Comparison of ENCODE assay signal across 8 mouse cellular contexts in the genomic region with DNA sequence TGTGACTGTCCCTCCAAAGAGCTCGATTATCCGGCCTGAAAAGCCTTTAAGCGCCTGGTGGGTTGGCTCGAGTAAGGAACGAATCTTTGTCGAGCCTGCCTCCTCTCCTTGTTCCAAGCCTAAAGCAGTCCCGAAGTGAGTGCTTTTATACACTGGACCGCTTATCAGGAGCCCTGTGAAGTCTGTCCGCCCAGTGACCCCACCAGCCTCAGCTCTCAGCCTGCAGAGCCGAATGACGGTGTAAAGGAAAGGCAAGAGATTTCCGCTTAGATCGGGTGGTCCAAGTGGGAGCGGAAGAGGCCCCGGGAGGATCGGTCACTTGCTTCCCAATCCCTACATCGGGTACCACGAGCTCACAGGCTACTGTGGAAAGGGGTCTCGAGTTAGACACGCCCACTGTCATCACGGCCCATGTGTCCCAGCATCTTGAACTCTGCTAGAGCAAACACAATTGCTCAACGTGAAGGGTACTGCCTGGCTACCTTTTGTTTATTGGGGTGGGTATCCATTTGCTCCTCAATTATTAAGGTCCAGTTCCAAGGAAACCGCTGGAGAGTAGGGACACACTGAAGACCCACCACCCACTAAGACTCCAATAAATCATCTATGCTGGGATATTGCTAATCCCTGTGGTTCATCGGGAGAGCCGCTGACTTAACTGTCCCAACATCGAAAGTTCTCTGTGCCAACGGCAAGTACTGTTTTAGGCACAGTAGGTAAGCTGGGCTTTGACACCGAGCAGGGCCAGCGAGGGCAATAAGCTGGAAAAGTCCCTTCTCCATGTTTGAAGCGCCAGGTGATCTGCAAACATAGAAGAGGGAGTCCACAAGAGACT. TPM values are rescaled to one million over a fixed set of nuclear protein-coding genes. Genes with fewer than 3 reads are reported as not detected.
DNase-seq lines count a peak whose midpoint lies in the region; ATAC-seq and TF ChIP-seq lines count a peak whose summit lies in the region.

No protein-coding gene starts in this region.

- WGBS in embryonic facial prominence, embryonic 14.5 days = 17% methylated on average over 30 of the region's 30 CpGs
- WGBS in hindbrain, embryonic 16.5 days = 17% methylated on average over 30 of the region's 30 CpGs
- 18% methylated on average over 30 of the region's 30 CpGs for WGBS in liver, embryonic 14.5 days (ENCODE audit: insufficient replicate concordance)

- H3K4me2 ChIP-seq in embryonic facial prominence, embryonic 14.5 days (ENCODE audit: low read depth, low read length) = peak overlapping the region; percentile 84
- H3K4me2 ChIP-seq in hindbrain, embryonic 16.5 days (ENCODE audit: low read length) = peak overlapping the region; percentile 89
- peak overlapping the region; percentile 76 for H3K4me2 ChIP-seq in liver, embryonic 14.5 days (ENCODE audit: low read depth)

- H3K4me1 ChIP-seq in embryonic facial prominence, embryonic 14.5 days (ENCODE audit: control insufficient read depth, insufficient read depth, low read length) = peaks cover 30% of the 10 kb centered on the region
- peaks cover 42% of the 10 kb centered on the region for H3K4me1 ChIP-seq in hindbrain, embryonic 16.5 days (ENCODE audit: control insufficient read depth, insufficient read depth, low read depth, low read length)
- peaks cover 3 to 20% of the 10 kb centered on the region in 2 experiments; a peak in 2 of 4 replicates for H3K4me1 ChIP-seq in liver, embryonic 14.5 days (replicated peaks; ENCODE audit: control insufficient read depth in 2 of 2, insufficient read depth in 2 of 2, low read length in 1 of 2)

- TF ChIP-seq CTCF in liver, embryonic 14.5 days (IDR thresholded peaks at IDR 0.05; ENCODE audit: low read depth) = no peak

- H3K27ac ChIP-seq in embryonic facial prominence, embryonic 14.5 days (replicated peaks; ENCODE audit: low read depth, low read length) = peak overlapping the region; percentile 98
- H3K27ac ChIP-seq in hindbrain, embryonic 16.5 days (ENCODE audit: low read depth, low read length) = peak overlapping the region; percentile 97
- H3K27ac ChIP-seq in liver, embryonic 14.5 days = no peak overlapping the region

- H3K36me3 ChIP-seq in embryonic facial prominence, embryonic 14.5 days (ENCODE audit: control insufficient read depth, insufficient read depth, low read length) = peaks cover 13% of the 10 kb centered on the region
- no peaks in the 10 kb centered on the region for H3K36me3 ChIP-seq in hindbrain, embryonic 16.5 days (ENCODE audit: control insufficient read depth, insufficient read depth, low read length)
- H3K36me3 ChIP-seq in liver, embryonic 14.5 days (replicated peaks; ENCODE audit: control insufficient read depth, insufficient read depth, low read depth) = no peaks in the 10 kb centered on the region

- peak overlapping the region; percentile 94 for H3K9ac ChIP-seq in embryonic facial prominence, embryonic 14.5 days (ENCODE audit: low read depth, low read length)
- H3K9ac ChIP-seq in hindbrain, embryonic 16.5 days (ENCODE audit: low read depth, low read length) = peak overlapping the region; percentile 92
- no peak overlapping the region for H3K9ac ChIP-seq in liver, embryonic 14.5 days (replicated peaks)

- peak overlapping the region; percentile 89 for H3K4me3 ChIP-seq in embryonic facial prominence, embryonic 14.5 days (ENCODE audit: low read depth, low read length)
- peak overlapping the region; percentile 86 for H3K4me3 ChIP-seq in hindbrain, embryonic 16.5 days (ENCODE audit: low read length)
- peak overlapping the region; percentile 49 to 57 for H3K4me3 ChIP-seq in liver, embryonic 14.5 days (ENCODE audit: insufficient read depth in 1 of 2, low read depth in 2 of 2, low read length in 2 of 2)

- no peak for TF ChIP-seq EP300 in liver, embryonic 14.5 days (IDR thresholded peaks at IDR 0.05; ENCODE audit: low read depth)

- ATAC-seq in embryonic facial prominence, embryonic 14.5 days (ENCODE audit: low read depth) = no peak
- ATAC-seq in hindbrain, embryonic 16.5 days = no peak
- no peak for ATAC-seq in liver, embryonic 14.5 days (ENCODE audit: insufficient read depth)
- ATAC-seq in monocyte, adult 5-6 weeks (replicated peaks; ENCODE audit: insufficient number of reproducible peaks, low FRiP score, low TSS enrichment, poor library complexity, severe bottlenecking) = no peak

- DNase-seq in thymus, postnatal 0 days (ENCODE audit: low spot score) = peak; percentile 20
- no peak for DNase-seq in thymus, postnatal 10 days (ENCODE audit: low spot score in 2 of 2)
- DNase-seq in embryonic facial prominence, embryonic 14.5 days (ENCODE audit: low spot score) = peak; percentile 56
- no peak for DNase-seq in liver, embryonic 14.5 days (ENCODE audit: low read depth in 3 of 3, low spot score in 3 of 3)
- peak; percentile 56 for DNase-seq in retina, postnatal 1 day
- no peak for DNase-seq in spleen, adult 12 weeks (ENCODE audit: low spot score)

- H3K27me3 ChIP-seq in embryonic facial prominence, embryonic 14.5 days (replicated peaks; ENCODE audit: control insufficient read depth, insufficient read depth, low read length) = no peaks in the 10 kb centered on the region
- no peaks in the 10 kb centered on the region for H3K27me3 ChIP-seq in hindbrain, embryonic 16.5 days (replicated peaks; ENCODE audit: control insufficient read depth, insufficient read depth, low read length)
- H3K27me3 ChIP-seq in liver, embryonic 14.5 days (ENCODE audit: control insufficient read depth, insufficient read depth, low read length) = peaks cover 44% of the 10 kb centered on the region

- no peaks in the 10 kb centered on the region for H3K9me3 ChIP-seq in embryonic facial prominence, embryonic 14.5 days (ENCODE audit: control insufficient read depth, low read length)
- H3K9me3 ChIP-seq in hindbrain, embryonic 16.5 days (ENCODE audit: control insufficient read depth, low read length) = no peaks in the 10 kb centered on the region
- H3K9me3 ChIP-seq in liver, embryonic 14.5 days (ENCODE audit: control insufficient read depth, low read length) = no peaks in the 10 kb centered on the region

RNA-seq across cellular contexts. Expression of a gene that starts 0.7 kb away (rescaled TPM):
- 4.8 and 5.4 TPM in 2 replicates for polyA plus RNA-seq in thymus, postnatal 0 days (2015; fragmentation: Nextera tagmentation; extraction: Ambion mirVana)
- polyA plus RNA-seq in embryonic facial prominence, embryonic 14.5 days (2014; fragmentation: Nextera tagmentation; extraction: Ambion mirVana) = 12.7 and 13.2 TPM in 2 replicates
- polyA plus RNA-seq in hindbrain, embryonic 16.5 days (2015; fragmentation: Nextera tagmentation; extraction: Ambion mirVana) = 15.4 and 19.2 TPM in 2 replicates
- polyA plus RNA-seq in liver, embryonic 14.5 days (2012; rRNA removed) = 4.4 and 4.9 TPM in 2 replicates
- 1.5 and 1.8 TPM in 2 replicates for polyA plus RNA-seq in liver, embryonic 14.5 days (2014; fragmentation: Nextera tagmentation; extraction: Ambion mirVana)
- 0.85 to 4.5 TPM in 2 of 3 replicates, not detected in the other for total RNA-seq in monocyte, adult 5-6 weeks (2017)

RNA-seq across cellular contexts. Expression of a gene that starts 2.2 kb away (rescaled TPM):
- 711 and 747 TPM in 2 replicates for polyA plus RNA-seq in thymus, postnatal 0 days (2015; fragmentation: Nextera tagmentation; extraction: Ambion mirVana)
- polyA plus RNA-seq in embryonic facial prominence, embryonic 14.5 days (2014; fragmentation: Nextera tagmentation; extraction: Ambion mirVana) = 474 and 478 TPM in 2 replicates
- polyA plus RNA-seq in hindbrain, embryonic 16.5 days (2015; fragmentation: Nextera tagmentation; extraction: Ambion mirVana) = 422 and 438 TPM in 2 replicates
- polyA plus RNA-seq in liver, embryonic 14.5 days (2012; rRNA removed) = 197 and 261 TPM in 2 replicates
- 318 and 330 TPM in 2 replicates for polyA plus RNA-seq in liver, embryonic 14.5 days (2014; fragmentation: Nextera tagmentation; extraction: Ambion mirVana)
- total RNA-seq in monocyte, adult 5-6 weeks (2017) = 137 to 160 TPM (median 146 TPM) in 3 replicates

RNA-seq across cellular contexts. Expression of a gene that starts 15.3 kb away (rescaled TPM):
- 35.0 and 40.4 TPM in 2 replicates for polyA plus RNA-seq in thymus, postnatal 0 days (2015; fragmentation: Nextera tagmentation; extraction: Ambion mirVana)
- polyA plus RNA-seq in embryonic facial prominence, embryonic 14.5 days (2014; fragmentation: Nextera tagmentation; extraction: Ambion mirVana) = 24.5 and 29.3 TPM in 2 replicates
- 37.2 and 42.4 TPM in 2 replicates for polyA plus RNA-seq in hindbrain, embryonic 16.5 days (2015; fragmentation: Nextera tagmentation; extraction: Ambion mirVana)
- polyA plus RNA-seq in liver, embryonic 14.5 days (2012; rRNA removed) = 3.0 and 4.9 TPM in 2 replicates
- polyA plus RNA-seq in liver, embryonic 14.5 days (2014; fragmentation: Nextera tagmentation; extraction: Ambion mirVana) = 10.0 and 11.4 TPM in 2 replicates
- 5.8 to 19.1 TPM (median 6.2 TPM) in 3 replicates for total RNA-seq in monocyte, adult 5-6 weeks (2017)

RNA-seq across cellular contexts. Expression of a gene that starts 37.7 kb away (rescaled TPM):
- polyA plus RNA-seq in thymus, postnatal 0 days (2015; fragmentation: Nextera tagmentation; extraction: Ambion mirVana) = 1.9 and 2.4 TPM in 2 replicates
- polyA plus RNA-seq in embryonic facial prominence, embryonic 14.5 days (2014; fragmentation: Nextera tagmentation; extraction: Ambion mirVana) = 3.5 and 4.5 TPM in 2 replicates
- 3.1 and 3.3 TPM in 2 replicates for polyA plus RNA-seq in hindbrain, embryonic 16.5 days (2015; fragmentation: Nextera tagmentation; extraction: Ambion mirVana)
- polyA plus RNA-seq in liver, embryonic 14.5 days (2012; rRNA removed) = 1.0 TPM in 2 replicates
- polyA plus RNA-seq in liver, embryonic 14.5 days (2014; fragmentation: Nextera tagmentation; extraction: Ambion mirVana) = 0.22 and 0.25 TPM in 2 replicates
- 34.4 to 77.7 TPM (median 40.4 TPM) in 3 replicates for total RNA-seq in monocyte, adult 5-6 weeks (2017)

RNA-seq across cellular contexts. Expression of a gene that starts 43.5 kb away (rescaled TPM):
- polyA plus RNA-seq in thymus, postnatal 0 days (2015; fragmentation: Nextera tagmentation; extraction: Ambion mirVana) = 2.5 and 2.6 TPM in 2 replicates
- 2.2 and 2.6 TPM in 2 replicates for polyA plus RNA-seq in embryonic facial prominence, embryonic 14.5 days (2014; fragmentation: Nextera tagmentation; extraction: Ambion mirVana)
- polyA plus RNA-seq in hindbrain, embryonic 16.5 days (2015; fragmentation: Nextera tagmentation; extraction: Ambion mirVana) = 3.6 and 4.4 TPM in 2 replicates
- 4.4 and 5.0 TPM in 2 replicates for polyA plus RNA-seq in liver, embryonic 14.5 days (2012; rRNA removed)
- 0.56 and 0.61 TPM in 2 replicates for polyA plus RNA-seq in liver, embryonic 14.5 days (2014; fragmentation: Nextera tagmentation; extraction: Ambion mirVana)
- 22.1 to 35.2 TPM (median 28.7 TPM) in 3 replicates for total RNA-seq in monocyte, adult 5-6 weeks (2017)

Comparison
In these comparisons a context has a peak if more than half of its experiments do, and no peak if none do; other contexts are left out.
1. DNase-seq: peak in thymus, postnatal 0 days (single experiment), embryonic facial prominence, embryonic 14.5 days (single experiment) and retina, postnatal 1 day (single experiment); none in thymus, postnatal 10 days (0 of 2), liver, embryonic 14.5 days (0 of 3) and spleen, adult 12 weeks (single experiment).
2. Peak in every context shown above with its lines, with median percentiles within 50 percentile points of each other: H3K4me2 ChIP-seq and H3K4me3 ChIP-seq.